Mouse (Mus musculus) CH12.LX (cell line): ENCODE data around the gene Sorbs2.

Source experiments
- BHLHE40 ChIP-seq: IDR thresholded peaks from 2 replicates; pipeline ENCODE4 v1.6.1; 2011; ENCODE audit warnings: mild to moderate bottlenecking, low read depth, low read length, improper control_type of control experiment
- CHD2 ChIP-seq: IDR thresholded peaks from 2 replicates; pipeline ENCODE4 v1.6.1; 2011; ENCODE audit warnings: low read length, improper control_type of control experiment
- CTCF ChIP-seq, 2 experiments: IDR thresholded peaks in 1 of 2; conservative IDR thresholded peaks in 1 of 2; 2 replicates each; pipeline ENCODE4 v1.5.1; 2011 to 2012; ENCODE audit warnings: low read depth in 2 of 2, low read length in 2 of 2, improper control_type of control experiment in 1 of 2, inconsistent platforms in 1 of 2, mild to moderate bottlenecking in 1 of 2, moderate library complexity in 1 of 2
- EP300 ChIP-seq: IDR thresholded peaks from 2 replicates; pipeline ENCODE4 v1.6.1; 2011; ENCODE audit warnings: low read length, improper control_type of control experiment
- ETS1 ChIP-seq: conservative IDR thresholded peaks from 2 replicates; pipeline ENCODE4 v1.6.1; 2012; ENCODE audit warnings: low read depth, mild to moderate bottlenecking, inconsistent platforms, low read length, improper control_type of control experiment, moderate library complexity
- MAFK ChIP-seq: IDR thresholded peaks from 2 replicates; pipeline ENCODE4 v1.6.1; 2011; ENCODE audit warnings: low read length, improper control_type of control experiment; ENCODE audit not compliant: insufficient replicate concordance
- MAX ChIP-seq: IDR thresholded peaks from 2 replicates; pipeline ENCODE4 v1.6.1; 2011; ENCODE audit warnings: low read length, improper control_type of control experiment
- POLR2A ChIP-seq: IDR thresholded peaks from 2 replicates; pipeline ENCODE4 v1.6.1; 2011; ENCODE audit warnings: low read depth, mild to moderate bottlenecking, improper control_type of control experiment, low read length
- POLR2AphosphoS2 ChIP-seq: IDR thresholded peaks from 2 replicates; pipeline ENCODE4 v1.6.1; 2011; ENCODE audit warnings: low read depth, low read length, improper control_type of control experiment
- SMC3 ChIP-seq: IDR thresholded peaks from 2 replicates; pipeline ENCODE4 v1.6.1; 2011; ENCODE audit warnings: low read depth, low read length, improper control_type of control experiment
- TBP ChIP-seq: conservative IDR thresholded peaks from 2 replicates; pipeline ENCODE4 v1.6.1; 2011; ENCODE audit warnings: low read depth, low read length, improper control_type of control experiment
- USF1 ChIP-seq: IDR thresholded peaks from 2 replicates; pipeline ENCODE4 v1.6.1; 2014; ENCODE audit warnings: low read depth, mild to moderate bottlenecking, inconsistent platforms, low read length, improper control_type of control experiment
- ZC3H11A ChIP-seq: IDR thresholded peaks from 2 replicates; pipeline ENCODE4 v1.6.1; 2012; ENCODE audit warnings: low read depth, mild to moderate bottlenecking, inconsistent platforms, low read length, improper control_type of control experiment
- ZKSCAN1 ChIP-seq: IDR thresholded peaks from 2 replicates; pipeline ENCODE4 v1.6.1; 2012; ENCODE audit warnings: low read depth, inconsistent platforms, low read length, improper control_type of control experiment, borderline replicate concordance

- TF ChIP-seq ZC3H11A (no peak), MAFK (no peak), MAX (no peak), POLR2A (no peak), BHLHE40 (no peak), EP300 (no peak), CHD2 (no peak), ETS1 (no peak), POLR2AphosphoS2 (no peak), TBP (no peak), ZKSCAN1 (no peak), CTCF (conservative IDR thresholded peaks at IDR 0.05 in 1 of 2, IDR thresholded peaks at IDR 0.05 in 1 of 2; ENCODE audit: low read depth in 2 of 2, low read length in 2 of 2) (no peak), SMC3 (no peak), USF1 (no peak)
Measured at GRCm38 (mm10) chr8:45628421-45629065, 121.0 kb downstream of the Sorbs2 start.
